Mouse (Mus musculus) liver, postnatal 0 days (tissue): ENCODE measurements at regions not wholly inside any gene's neighbourhood (a gene's known extent, or its start where the extent isn't known, plus 50 kb on each side); places are given as distances from the start of the nearest gene placed in this dataset.

Experiments used
- CTCF ChIP-seq: sonication (generic); IDR thresholded peaks from 2 replicates; pipeline ENCODE4 v1.5.1; 2016; ENCODE audit warnings: antibody characterized with exemption, low read depth
- EP300 ChIP-seq: IDR thresholded peaks from 2 replicates; pipeline ENCODE4 v1.6.1; 2016; ENCODE audit warnings: antibody characterized with exemption, low read depth, mild to moderate bottlenecking

GRCm38 (mm10) chr17:75707687-75708086 is 155.9 kb upstream of the Fam98a start:
- TF ChIP-seq EP300 = no peak
- TF ChIP-seq CTCF = no peak
